Mouse (Mus musculus) liver, embryonic 18 days (tissue): ENCODE results near the gene Ddrgk1. TPM values are rescaled to one million over a fixed set of nuclear protein-coding genes. Genes with fewer than 3 reads are reported as not detected.

Source experiments
- polyA plus RNA-seq: library from polyadenylated mRNA; depleted of rRNA; stranded (reverse); fragments of >200 nt; gene quantifications from 2 replicates; pipeline ENCODE4 v1.2.3, GENCODE M21; 2012; rRNA removed

The Ddrgk1 gene
- polyA plus RNA-seq = 41.7 and 44.2 TPM in 2 replicates

DNA sequence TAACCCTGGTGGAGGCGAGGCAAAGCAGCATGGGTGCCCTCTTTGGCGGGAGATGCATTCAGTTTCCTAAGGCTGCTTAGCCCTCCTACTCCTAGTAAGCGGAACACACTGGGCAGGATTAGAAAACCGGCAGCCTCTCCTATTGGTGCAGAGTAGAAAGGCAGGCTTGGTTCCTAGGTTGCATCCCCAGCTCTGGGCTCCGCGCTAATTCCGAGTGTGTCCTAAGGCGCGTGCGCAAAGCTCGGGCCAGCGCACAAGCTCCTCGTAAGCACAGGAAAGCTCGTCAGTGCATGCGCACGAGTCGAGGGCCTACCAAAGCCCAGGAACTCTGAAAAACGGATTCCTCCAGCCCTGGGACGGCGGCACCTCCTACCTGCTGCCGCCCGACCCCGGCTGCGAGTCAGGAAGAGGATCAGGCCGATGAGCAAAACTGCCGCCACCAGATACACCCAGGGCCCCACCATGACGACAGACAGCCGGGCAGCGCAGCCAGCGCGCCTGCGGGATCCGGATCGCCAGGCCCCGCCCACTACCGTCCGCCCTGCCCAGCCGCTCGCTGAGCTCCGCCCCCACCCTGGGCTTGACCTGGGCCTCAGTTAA is at the start of gene Ddrgk1:
Gene Ddrgk1 (minus strand): TSS at position 558 of the 600 bp plus-strand sequence.

GRCm38 (mm10) chr2:130697153-130697810 is 32.8 kb upstream of the Ddrgk1 start, which contains the start of gene Slc4a11:
TSS of gene Slc4a11 (minus strand) at chr2:130697519.

GRCm38 (mm10) chr2:130667559-130667958 is 3.1 kb upstream of the Ddrgk1 start, which contains the start of gene Itpa:
TSS of gene Itpa (plus strand) at chr2:130667610.

GRCm38 (mm10) chr2:130642684-130643369 is 21.6 kb downstream of the Ddrgk1 start, which contains the start of gene Lzts3:
TSS of gene Lzts3 (minus strand) at chr2:130642803.

GRCm38 (mm10) chr2:130629839-130630203 is 34.6 kb downstream of the Ddrgk1 start, which contains the start of the genes Fastkd5 and Ubox5:
TSS of gene Fastkd5 (minus strand) at chr2:130630027.
TSS of gene Ubox5 (minus strand) at chr2:130630038.

Other genes starting within 250 kb of the Ddrgk1 start
- 30.3 and 37.0 TPM in 2 replicates for gene Vps16, start 240.3 kb downstream of the Ddrgk1 start, polyA plus RNA-seq
- gene Pced1a, start 240.0 kb downstream of the Ddrgk1 start, polyA plus RNA-seq = 8.6 and 9.5 TPM in 2 replicates
- gene Ptpra, start 214.4 kb downstream of the Ddrgk1 start, polyA plus RNA-seq = 19.0 and 19.6 TPM in 2 replicates
- 19.6 and 20.9 TPM in 2 replicates for gene Mrps26, start 100.9 kb downstream of the Ddrgk1 start, polyA plus RNA-seq
- gene Oxt, start 88.5 kb downstream of the Ddrgk1 start, polyA plus RNA-seq = not detected in 2 replicates
- gene Avp, start 82.1 kb downstream of the Ddrgk1 start, polyA plus RNA-seq = not detected in 2 replicates
- 3.1 and 3.3 TPM in 2 replicates for gene Fastkd5, start 34.6 kb downstream of the Ddrgk1 start, polyA plus RNA-seq
- 2.2 and 2.4 TPM in 2 replicates for gene Ubox5, start 34.6 kb downstream of the Ddrgk1 start, polyA plus RNA-seq
- gene Lzts3, start 21.9 kb downstream of the Ddrgk1 start, polyA plus RNA-seq = 4.8 and 5.6 TPM in 2 replicates
- gene Itpa, start 3.0 kb upstream of the Ddrgk1 start, polyA plus RNA-seq = 23.8 and 24.5 TPM in 2 replicates
- gene Slc4a11, start 32.9 kb upstream of the Ddrgk1 start, polyA plus RNA-seq = 0.10 and 0.15 TPM in 2 replicates
- gene 4930402H24Rik, start 241.7 kb upstream of the Ddrgk1 start, polyA plus RNA-seq = 6.8 and 7.3 TPM in 2 replicates
- gene Atrn, start 241.8 kb upstream of the Ddrgk1 start, polyA plus RNA-seq = 10.8 and 11.2 TPM in 2 replicates